Mouse (Mus musculus): ENCODE measurements at regions not wholly inside any gene's neighbourhood (a gene's known extent, or its start where the extent isn't known, plus 50 kb on each side); places are given as distances from the start of the nearest gene placed in this dataset.

- TF ChIP-seq POLR2A (IDR thresholded peaks at IDR 0.05; ENCODE audit: borderline replicate concordance, control insufficient read depth, low read depth, low read length) (no peak), CTCF (IDR thresholded peaks at IDR 0.05; ENCODE audit: control insufficient read depth, insufficient read depth, low read length) (no peak)
Measured at GRCm38 (mm10) chr9:118318357-118319140, 159.5 kb upstream of the Eomes start.

Data from bone marrow, adult 2 months (tissue).